32 mouse cellular contexts compared by ENCODE assay signal in the genomic region with DNA sequence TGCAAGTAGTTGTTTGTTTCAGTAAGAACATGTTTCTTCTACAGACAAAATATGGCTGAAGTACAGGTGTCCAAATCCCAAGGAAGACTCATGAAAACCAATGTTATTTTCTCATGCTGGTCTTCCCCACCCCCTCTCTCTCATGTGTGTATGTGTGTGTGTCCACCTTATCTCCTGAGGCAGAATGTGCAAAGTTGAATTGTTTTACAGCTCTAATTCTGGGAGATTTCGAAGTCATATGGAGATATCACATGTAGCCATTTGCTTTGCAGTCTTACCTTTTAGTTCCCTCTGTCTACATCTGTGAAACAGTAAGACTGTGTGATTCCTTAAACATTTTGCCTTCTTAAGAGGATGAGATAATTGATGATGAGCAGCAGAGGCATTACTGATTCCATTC.
"Had no signal": no experiment of that assay in that cellular context is flagged by ENCODE, and none has a peak within 500 bp of the region (broad histone marks: within the 10 kb centered on the region; RNA-seq: fewer than 3 reads in every experiment).

No protein-coding gene starts in this region.

- H3K27me3 ChIP-seq: heart, embryonic 12.5 days; heart, embryonic 13.5 days; heart, embryonic 15.5 days; hindbrain, embryonic 12.5 days; hindbrain, embryonic 13.5 days; hindbrain, embryonic 15.5 days; kidney, embryonic 15.5 days had no signal

- H3K4me1 ChIP-seq: heart, embryonic 10.5 days; heart, embryonic 12.5 days; heart, embryonic 13.5 days; heart, embryonic 15.5 days; hindbrain, embryonic 10.5 days; hindbrain, embryonic 12.5 days; hindbrain, embryonic 13.5 days; hindbrain, embryonic 15.5 days; kidney, embryonic 15.5 days had no signal

- H3K4me3 ChIP-seq: heart, embryonic 10.5 days; heart, embryonic 12.5 days; heart, embryonic 13.5 days; heart, embryonic 15.5 days; hindbrain, embryonic 10.5 days; hindbrain, embryonic 12.5 days; hindbrain, embryonic 13.5 days; hindbrain, embryonic 15.5 days; kidney, embryonic 15.5 days; layer of hippocampus, adult 2 months; left cerebral cortex, adult 2 months had no signal

- H3K27ac ChIP-seq: heart, embryonic 10.5 days; heart, embryonic 13.5 days; heart, embryonic 15.5 days; hindbrain, embryonic 10.5 days; hindbrain, embryonic 12.5 days; hindbrain, embryonic 13.5 days; hindbrain, embryonic 14.5 days; hindbrain, embryonic 15.5 days; hindbrain, postnatal 0 days; kidney, embryonic 15.5 days; kidney, postnatal 0 days; layer of hippocampus, adult 2 months; left cerebral cortex, adult 2 months had no signal

- H3K36me3 ChIP-seq: heart, embryonic 10.5 days; heart, embryonic 12.5 days; heart, embryonic 13.5 days; heart, embryonic 15.5 days; hindbrain, embryonic 10.5 days; hindbrain, embryonic 12.5 days; hindbrain, embryonic 13.5 days; hindbrain, embryonic 15.5 days; kidney, embryonic 15.5 days had no signal

- H3K9ac ChIP-seq: heart, embryonic 12.5 days; heart, embryonic 13.5 days; heart, embryonic 15.5 days; hindbrain, embryonic 12.5 days; hindbrain, embryonic 13.5 days; hindbrain, embryonic 14.5 days; hindbrain, embryonic 15.5 days; kidney, embryonic 15.5 days had no signal

- DNase-seq: heart, postnatal 10 days; heart, postnatal 14 days; heart, postnatal 36 days; heart, postnatal 4 days; kidney, adult 11 months; kidney, adult 18-20 months; kidney, adult 8-10 months; kidney, adult 9 months; kidney, postnatal 10 days; kidney, postnatal 14 days; kidney, postnatal 25 days; kidney, postnatal 36 days; kidney, postnatal 4 days; layer of hippocampus, adult 9-11 months; layer of hippocampus, postnatal 36 days had no signal

- H3K4me2 ChIP-seq: heart, embryonic 11.5 days; heart, embryonic 12.5 days; heart, embryonic 13.5 days; heart, embryonic 15.5 days; hindbrain, embryonic 12.5 days; hindbrain, embryonic 13.5 days; hindbrain, embryonic 14.5 days; hindbrain, embryonic 15.5 days; kidney, embryonic 15.5 days had no signal

- ATAC-seq: hindbrain, embryonic 16.5 days; hindbrain, postnatal 0 days; inflammation-experienced regulatory T-cells, adult 6 months had no signal

- H3K9me3 ChIP-seq: heart, embryonic 10.5 days; heart, embryonic 12.5 days; heart, embryonic 13.5 days; heart, embryonic 15.5 days; hindbrain, embryonic 10.5 days; hindbrain, embryonic 12.5 days; hindbrain, embryonic 13.5 days; hindbrain, embryonic 15.5 days; kidney, embryonic 15.5 days had no signal
